Mouse (Mus musculus): ENCODE measurements around the gene Cbr1.
A peak's percentile ranks its signal among the peaks of the same experiment; 100 is the strongest.

DNA sequence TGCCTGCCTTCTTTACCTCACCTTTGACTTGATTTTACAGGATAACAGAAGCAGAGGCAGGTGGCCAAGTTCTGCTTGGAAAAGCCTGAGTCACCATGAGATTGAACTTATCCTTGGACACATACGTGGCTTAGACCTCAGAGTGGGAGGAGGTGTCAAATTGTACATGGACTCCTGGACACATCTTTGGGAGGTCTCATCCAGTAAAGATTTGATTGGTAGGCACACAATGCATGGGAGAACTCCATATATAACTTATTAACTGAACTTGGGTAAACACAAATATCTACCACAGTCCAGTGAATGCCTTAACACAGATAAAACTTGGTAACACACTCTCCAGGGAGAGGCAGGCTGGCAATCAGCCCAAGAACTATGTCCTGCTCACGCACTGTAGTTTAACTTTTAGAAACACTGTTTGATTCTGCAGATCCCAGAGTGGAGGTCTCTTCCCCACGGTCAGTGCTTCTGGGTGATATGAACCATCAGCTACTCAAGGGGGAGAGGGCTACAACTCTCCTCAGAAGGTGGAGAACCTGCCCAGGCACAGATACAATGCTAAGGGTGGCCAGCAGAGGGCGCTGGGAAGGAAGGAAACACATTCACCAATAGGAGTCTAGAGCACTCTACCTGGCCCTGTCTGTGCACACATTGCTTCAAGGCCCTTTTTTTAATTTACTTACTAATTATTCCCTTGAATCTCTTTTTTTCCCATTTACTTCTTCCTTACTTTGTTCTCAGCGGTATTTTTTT lies 9.6 kb downstream of the Cbr1 start:
- TF ChIP-seq CTCF (IDR thresholded peaks at IDR 0.05; ENCODE audit: control insufficient read depth, insufficient read depth, low read length) (peak; percentile 91), POLR2A (IDR thresholded peaks at IDR 0.05; ENCODE audit: borderline replicate concordance, control insufficient read depth, low read depth, low read length) (no peak)

Measured in bone marrow, adult 2 months (tissue).